Mouse (Mus musculus): ENCODE data around the gene Adam12. TPM values are rescaled to one million over a fixed set of nuclear protein-coding genes. Genes with fewer than 3 reads are reported as not detected.

Adam12 gene
- polyA plus RNA-seq, 1 experiment from 2014 or later: 0.93 TPM

DNA sequence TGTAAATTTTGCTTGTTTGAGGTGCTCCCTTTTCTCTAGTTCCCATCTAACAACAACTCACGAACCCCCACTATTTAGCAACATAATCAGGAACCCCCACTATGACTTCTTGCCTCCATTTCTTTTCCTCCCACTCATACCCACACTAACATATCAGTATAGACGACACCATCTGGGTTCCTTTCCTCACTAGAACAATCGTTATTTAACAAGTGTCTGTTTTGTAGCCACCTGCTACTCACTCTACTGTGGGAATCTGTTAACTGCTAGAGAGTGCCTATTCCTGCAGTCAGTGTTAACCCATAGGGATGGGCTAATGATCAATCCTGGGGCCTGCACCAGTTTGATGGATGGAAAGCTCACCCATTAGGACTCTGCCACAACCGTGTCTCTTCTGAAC lies 245.7 kb downstream of the Adam12 start:
- Histone ChIP-seq H3K27me3 (ENCODE audit: poor library complexity, severe bottlenecking) (no peaks in the 10 kb centered on the region), H3K27ac (no peak overlapping the region), H3K4me3 (no peak overlapping the region), H3K36me3 (replicated peaks) (no peaks in the 10 kb centered on the region), H3K4me1 (no peaks in the 10 kb centered on the region), H3K9me3 (no peaks in the 10 kb centered on the region)
- DNase-seq (ENCODE audit: extremely low spot score, low spot score): no peak
- whole genome bisulfite sequencing: 89% methylated on average over 4 of the region's 4 CpGs

DNA sequence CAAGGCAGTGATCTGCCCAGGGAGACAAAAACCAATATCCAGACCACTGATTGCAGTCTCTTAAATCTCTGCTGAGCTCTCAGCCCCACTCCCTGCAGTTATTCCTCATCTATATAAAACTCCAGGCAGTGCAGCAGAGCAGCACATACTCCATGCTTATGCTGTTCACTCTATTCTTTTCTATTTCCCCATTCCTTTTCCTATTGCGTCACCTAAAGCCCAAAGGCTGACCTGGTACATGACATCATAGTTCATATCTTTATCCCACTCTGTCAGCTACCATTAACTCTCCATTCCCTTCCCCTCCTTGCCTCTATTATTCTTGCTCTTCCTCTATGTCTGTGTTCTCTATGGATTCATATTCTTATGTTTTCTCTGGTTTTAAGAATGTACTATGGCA lies 246.3 kb downstream of the Adam12 start:
- H3K4me1 ChIP-seq: no peaks in the 10 kb centered on the region
- H3K4me3 ChIP-seq: no peak overlapping the region
- H3K27me3 ChIP-seq (ENCODE audit: poor library complexity, severe bottlenecking): no peaks in the 10 kb centered on the region
- H3K36me3 ChIP-seq (replicated peaks): no peaks in the 10 kb centered on the region
- 90% methylated on average over 1 of the region's 1 CpGs for WGBS
- DNase-seq (ENCODE audit: extremely low spot score, low spot score): no peak
- H3K9me3 ChIP-seq: no peaks in the 10 kb centered on the region
- no peak overlapping the region for H3K27ac ChIP-seq

DNA sequence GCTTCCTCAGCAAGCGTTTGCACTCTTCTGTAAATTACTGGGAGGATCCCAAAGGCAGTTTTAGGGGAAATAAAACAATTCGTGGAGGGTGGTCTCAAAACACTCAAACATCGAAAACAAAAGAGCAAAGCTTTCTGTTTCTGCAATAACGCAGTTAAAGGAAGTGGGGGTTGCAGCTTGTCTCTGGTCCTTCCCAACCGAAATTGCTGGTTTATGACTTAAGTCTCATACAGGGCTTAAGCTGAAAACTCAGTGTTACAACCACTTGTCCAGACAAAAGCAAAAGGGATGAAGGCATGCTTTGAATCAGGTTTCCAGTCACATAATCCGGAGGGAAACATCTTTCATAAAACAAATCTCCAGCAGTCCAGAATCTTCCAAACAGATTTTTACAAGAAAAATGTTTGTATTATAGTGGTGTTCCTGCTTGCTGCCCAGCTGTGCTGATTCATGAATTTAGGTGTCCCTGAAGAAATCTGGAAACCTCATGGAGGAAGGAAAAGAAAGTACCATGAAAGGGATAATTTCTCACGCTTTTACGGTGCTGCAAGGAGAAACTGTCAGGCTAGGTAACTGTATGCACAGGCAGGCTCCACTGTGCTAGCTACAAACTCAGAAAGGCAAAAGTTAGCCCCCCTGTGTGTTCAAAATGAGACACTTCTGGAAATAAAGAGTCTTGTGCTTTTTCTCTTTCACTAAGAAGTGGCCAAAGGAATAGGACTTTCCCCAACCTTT lies 255.4 kb downstream of the Adam12 start:
- 82% methylated on average over 8 of the region's 8 CpGs for WGBS
- no peaks in the 10 kb centered on the region for H3K4me1 ChIP-seq

DNA sequence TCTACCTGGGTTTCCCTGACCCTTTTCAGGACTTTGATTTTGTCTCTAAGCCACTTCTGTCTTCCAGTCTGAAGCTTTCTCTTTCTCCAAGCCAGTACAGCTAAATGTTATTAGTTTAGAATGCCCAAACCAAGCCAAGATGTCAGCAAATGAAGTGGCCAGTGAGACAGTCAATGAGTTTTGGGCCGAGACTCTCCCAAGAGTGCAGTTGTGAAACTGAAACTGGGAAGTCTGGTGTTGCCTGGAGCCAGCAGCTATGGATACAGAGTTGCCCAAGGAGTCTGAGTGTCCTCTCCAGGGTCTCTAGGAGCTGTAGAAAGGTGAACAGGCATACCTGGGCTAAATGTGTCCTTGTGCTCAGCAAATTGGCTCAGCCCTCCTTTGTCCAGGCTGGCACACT lies 260.9 kb downstream of the Adam12 start:
- DNase-seq (ENCODE audit: extremely low spot score, low spot score): no peak
- H3K36me3 ChIP-seq (replicated peaks): no peaks in the 10 kb centered on the region
- H3K27me3 ChIP-seq (ENCODE audit: poor library complexity, severe bottlenecking): no peaks in the 10 kb centered on the region
- H3K4me1 ChIP-seq: peaks cover 8% of the 10 kb centered on the region
- 83% methylated on average over 1 of the region's 1 CpGs for WGBS
- no peaks in the 10 kb centered on the region for H3K9me3 ChIP-seq
- H3K27ac ChIP-seq: no peak overlapping the region
- H3K4me3 ChIP-seq: no peak overlapping the region

More for the DNA sequence above, 255.4 kb downstream of the Adam12 start:
- no peaks in the 10 kb centered on the region for H3K36me3 ChIP-seq (replicated peaks)
- H3K9me3 ChIP-seq: no peaks in the 10 kb centered on the region
- no peaks in the 10 kb centered on the region for H3K27me3 ChIP-seq (ENCODE audit: poor library complexity, severe bottlenecking)
- no peak for DNase-seq (ENCODE audit: extremely low spot score, low spot score)
- H3K27ac ChIP-seq: no peak overlapping the region
- no peak overlapping the region for H3K4me3 ChIP-seq

DNA sequence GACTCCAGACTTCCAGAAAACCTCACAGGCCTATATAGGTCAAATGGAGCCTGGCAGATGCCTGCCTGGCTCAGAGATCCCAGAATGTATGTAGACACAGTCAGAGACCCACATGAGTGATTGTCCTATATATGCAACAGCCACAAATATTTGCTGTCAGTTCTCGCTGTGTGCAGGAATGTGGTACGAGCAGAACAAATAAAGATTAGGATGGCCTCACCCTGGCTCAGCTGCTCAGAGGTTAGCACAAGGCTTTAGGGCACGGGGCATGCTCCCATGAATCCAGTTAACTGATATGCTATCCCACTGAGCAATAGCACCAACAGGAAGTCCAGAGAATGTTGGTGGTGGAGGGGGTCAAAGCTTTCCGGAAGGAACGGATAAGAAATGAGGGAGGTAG lies 261.5 kb downstream of the Adam12 start:
- WGBS: 82% methylated on average over 5 of the region's 5 CpGs
- Histone ChIP-seq H3K4me1 (peaks cover 8% of the 10 kb centered on the region), H3K9me3 (no peaks in the 10 kb centered on the region), H3K27ac (no peak overlapping the region), H3K4me3 (no peak overlapping the region), H3K36me3 (replicated peaks) (no peaks in the 10 kb centered on the region), H3K27me3 (ENCODE audit: poor library complexity, severe bottlenecking) (no peaks in the 10 kb centered on the region)
- DNase-seq (ENCODE audit: extremely low spot score, low spot score): no peak

DNA sequence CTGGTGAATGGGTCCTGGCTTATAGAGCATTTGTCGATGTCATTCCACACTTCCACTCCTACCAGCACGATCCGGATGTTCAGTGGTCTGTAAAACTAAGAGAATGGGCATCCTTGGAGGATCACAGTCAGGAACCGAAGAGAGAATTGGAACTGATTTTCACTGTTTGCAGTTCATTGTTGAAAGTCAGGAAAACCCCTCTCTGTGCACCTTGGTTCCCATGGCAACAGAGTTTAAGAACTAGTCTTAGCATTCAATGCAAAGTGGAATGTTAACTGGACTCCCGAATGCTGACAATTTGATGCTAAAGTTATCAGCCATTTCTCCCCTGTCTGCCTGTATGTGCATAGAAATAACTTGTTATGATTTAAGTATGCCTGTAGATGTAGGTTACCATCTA lies 264.0 kb downstream of the Adam12 start:
- 64% methylated on average over 5 of the region's 5 CpGs for WGBS
- no peaks in the 10 kb centered on the region for H3K9me3 ChIP-seq
- no peak overlapping the region for H3K4me3 ChIP-seq

DNA sequence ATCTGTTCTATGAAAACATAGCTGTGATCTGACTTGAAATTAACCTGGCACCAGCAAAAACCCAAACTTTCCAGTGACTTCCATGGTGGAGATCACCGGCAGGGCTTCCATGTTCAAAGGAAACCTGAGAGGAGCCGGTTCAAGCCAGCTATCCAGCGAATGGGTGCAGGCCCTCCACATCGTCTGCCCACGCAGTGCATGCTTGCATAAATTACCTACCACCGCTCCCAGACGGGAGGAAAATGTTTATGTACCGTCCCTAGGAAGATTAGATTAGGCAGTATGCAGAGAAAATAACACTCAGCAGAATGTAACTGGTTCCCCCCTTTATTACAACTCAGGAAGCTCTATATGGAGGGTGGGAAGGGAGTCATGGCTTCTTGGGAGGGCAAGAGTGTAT lies 268.4 kb downstream of the Adam12 start:
- no peak overlapping the region for H3K4me3 ChIP-seq
- H3K4me1 ChIP-seq: peaks cover 8% of the 10 kb centered on the region
- 83% methylated on average over 8 of the region's 8 CpGs for WGBS
- no peaks in the 10 kb centered on the region for H3K9me3 ChIP-seq
- DNase-seq (ENCODE audit: extremely low spot score, low spot score): no peak
- H3K27me3 ChIP-seq (ENCODE audit: poor library complexity, severe bottlenecking): no peaks in the 10 kb centered on the region
- H3K36me3 ChIP-seq (replicated peaks): no peaks in the 10 kb centered on the region
- no peak overlapping the region for H3K27ac ChIP-seq

More for the DNA sequence above, 264.0 kb downstream of the Adam12 start:
- DNase-seq (ENCODE audit: extremely low spot score, low spot score): no peak
- Histone ChIP-seq H3K27me3 (ENCODE audit: poor library complexity, severe bottlenecking) (no peaks in the 10 kb centered on the region), H3K36me3 (replicated peaks) (no peaks in the 10 kb centered on the region), H3K27ac (no peak overlapping the region), H3K4me1 (peaks cover 8% of the 10 kb centered on the region)

DNA sequence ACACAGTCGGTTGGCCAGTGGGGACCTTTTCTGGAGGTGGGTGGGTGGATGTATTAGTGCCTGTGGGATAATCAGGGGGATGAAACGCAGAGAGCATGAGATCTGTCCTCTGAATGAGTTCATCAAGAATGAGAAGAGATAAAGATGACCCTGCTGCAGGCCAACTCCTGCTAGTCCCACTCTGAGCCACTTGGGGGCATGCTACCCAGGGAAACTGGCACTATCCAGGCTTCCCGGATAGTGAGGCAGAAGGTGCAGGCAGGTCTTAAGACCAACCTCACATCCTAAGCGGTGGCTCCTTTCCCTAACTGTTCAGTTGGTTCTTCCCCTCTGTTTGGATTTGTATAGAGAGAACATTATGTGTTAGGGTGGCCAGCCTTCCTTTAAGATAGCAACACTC lies 272.7 kb downstream of the Adam12 start:
- Histone ChIP-seq H3K27me3 (ENCODE audit: poor library complexity, severe bottlenecking) (no peaks in the 10 kb centered on the region), H3K4me3 (no peak overlapping the region), H3K4me1 (no peaks in the 10 kb centered on the region), H3K27ac (no peak overlapping the region), H3K36me3 (replicated peaks) (no peaks in the 10 kb centered on the region), H3K9me3 (no peaks in the 10 kb centered on the region)
- no peak for DNase-seq (ENCODE audit: extremely low spot score, low spot score)
- WGBS: 67% methylated on average over 4 of the region's 4 CpGs

DNA sequence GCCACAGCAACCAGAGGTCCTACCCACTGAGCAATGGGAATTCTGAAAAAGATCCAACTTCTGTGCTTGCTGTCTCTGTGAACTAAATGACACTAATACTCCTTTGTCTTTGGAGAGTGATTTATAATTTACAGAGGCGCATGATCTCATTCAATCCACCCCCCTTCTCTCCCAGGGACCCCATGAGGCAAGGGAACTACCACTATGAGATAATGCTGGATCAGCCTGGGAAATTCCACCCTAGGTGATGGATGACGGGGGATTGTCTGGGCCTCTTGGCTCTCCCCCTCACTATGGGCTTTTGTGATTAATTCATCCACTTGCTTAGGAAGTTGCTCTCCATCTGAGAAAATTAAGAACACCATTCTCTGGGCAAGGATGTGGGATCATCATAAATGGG lies 274.1 kb downstream of the Adam12 start:
- no peaks in the 10 kb centered on the region for H3K4me1 ChIP-seq
- no peaks in the 10 kb centered on the region for H3K9me3 ChIP-seq
- no peak overlapping the region for H3K27ac ChIP-seq
- 76% methylated on average over 2 of the region's 2 CpGs for WGBS
- H3K4me3 ChIP-seq: no peak overlapping the region
- no peaks in the 10 kb centered on the region for H3K36me3 ChIP-seq (replicated peaks)
- no peak for DNase-seq (ENCODE audit: extremely low spot score, low spot score)
- no peaks in the 10 kb centered on the region for H3K27me3 ChIP-seq (ENCODE audit: poor library complexity, severe bottlenecking)

DNA sequence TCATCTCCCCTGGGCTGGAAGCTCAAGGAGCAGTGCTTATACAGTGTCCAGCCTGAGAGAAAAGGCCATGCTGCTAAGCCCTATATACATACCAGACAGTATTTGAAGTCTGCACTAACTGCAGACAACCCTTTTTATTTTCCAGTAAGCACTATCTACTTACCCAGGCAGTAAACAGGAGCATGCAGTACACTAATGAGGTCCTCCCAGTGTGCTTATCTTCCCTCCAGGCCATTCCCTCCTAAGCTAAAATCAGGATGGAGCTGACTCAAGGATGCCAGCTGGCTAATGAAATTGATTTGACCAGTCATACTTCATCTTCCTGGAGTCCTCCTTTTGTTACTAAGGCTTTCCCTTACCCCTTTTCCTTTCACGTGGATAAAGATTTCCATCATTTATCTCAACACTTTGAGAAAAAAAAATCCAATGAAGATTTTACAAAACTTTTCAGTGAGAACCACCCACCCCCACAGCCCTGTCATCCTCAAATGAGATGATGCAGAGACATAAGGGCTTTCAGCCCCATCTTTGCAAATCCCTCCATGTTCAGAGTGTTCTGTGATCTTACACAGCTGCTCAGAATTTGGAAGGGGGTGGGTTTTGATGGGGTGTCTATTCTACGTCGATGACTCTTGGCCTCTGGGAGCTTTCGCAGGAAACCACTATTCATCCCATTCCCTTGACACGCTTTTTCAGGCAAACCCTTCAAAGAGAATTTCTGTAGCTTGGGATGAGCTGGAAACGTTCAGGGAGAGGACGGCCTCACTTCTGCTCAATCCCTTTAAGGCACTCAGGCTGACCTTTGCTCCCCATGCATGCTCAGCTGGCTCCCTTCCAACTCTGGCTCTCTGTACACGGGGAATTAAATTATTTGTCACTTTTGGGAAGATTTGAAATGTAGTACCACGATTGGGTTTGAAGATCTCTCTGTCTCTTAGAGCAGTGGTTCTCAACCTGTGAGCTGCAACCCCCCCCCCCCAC lies 277.5 kb downstream of the Adam12 start:
- Histone ChIP-seq H3K27ac (no peak overlapping the region), H3K4me1 (no peaks in the 10 kb centered on the region), H3K36me3 (replicated peaks) (no peaks in the 10 kb centered on the region), H3K4me3 (no peak overlapping the region), H3K27me3 (ENCODE audit: poor library complexity, severe bottlenecking) (no peaks in the 10 kb centered on the region), H3K9me3 (no peaks in the 10 kb centered on the region)
- DNase-seq (ENCODE audit: extremely low spot score, low spot score): no peak
- WGBS: 69% methylated on average over 9 of the region's 9 CpGs

DNA sequence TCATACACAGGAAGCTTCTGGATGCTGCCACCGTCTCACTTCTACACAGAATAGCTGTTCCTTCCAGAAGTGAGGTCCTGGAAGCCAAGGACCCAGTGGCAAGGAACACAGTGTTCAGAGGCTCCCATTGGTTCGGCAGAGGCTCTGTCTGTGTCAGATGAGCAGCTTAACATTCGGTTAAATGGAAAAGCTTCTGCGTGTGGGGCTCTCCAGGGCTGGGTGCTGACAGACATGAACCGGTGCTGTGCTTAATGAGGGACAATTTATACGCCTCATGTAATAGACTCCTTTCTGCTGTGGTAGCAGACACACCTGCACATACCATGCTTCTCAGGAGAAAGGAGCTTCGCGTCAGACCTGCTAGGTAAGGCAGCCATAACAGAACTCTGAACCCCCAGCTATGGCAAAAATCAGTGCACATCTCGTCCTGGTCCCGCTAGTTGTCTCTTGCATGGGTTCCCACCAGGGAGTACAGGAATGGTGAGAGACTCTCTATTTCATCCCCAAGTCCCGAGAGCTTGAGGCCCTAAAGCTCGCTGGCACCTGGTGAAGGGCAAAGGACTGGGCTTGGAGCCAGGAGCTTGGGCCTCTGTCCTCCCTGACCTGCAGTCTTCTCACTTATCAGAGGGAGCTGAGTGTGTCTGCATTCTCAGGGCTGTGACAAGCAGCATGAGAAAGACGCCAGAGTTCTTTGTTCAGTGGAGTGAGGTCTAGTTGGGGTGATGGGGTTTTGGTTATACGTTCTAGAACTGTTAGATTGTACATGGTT lies 280.0 kb downstream of the Adam12 start:
- no peak for DNase-seq (ENCODE audit: extremely low spot score, low spot score)
- WGBS: 92% methylated on average over 14 of the region's 14 CpGs
- Histone ChIP-seq H3K36me3 (replicated peaks) (no peaks in the 10 kb centered on the region), H3K27ac (no peak overlapping the region), H3K27me3 (ENCODE audit: poor library complexity, severe bottlenecking) (no peaks in the 10 kb centered on the region), H3K9me3 (no peaks in the 10 kb centered on the region), H3K4me1 (no peaks in the 10 kb centered on the region), H3K4me3 (no peak overlapping the region)

DNA sequence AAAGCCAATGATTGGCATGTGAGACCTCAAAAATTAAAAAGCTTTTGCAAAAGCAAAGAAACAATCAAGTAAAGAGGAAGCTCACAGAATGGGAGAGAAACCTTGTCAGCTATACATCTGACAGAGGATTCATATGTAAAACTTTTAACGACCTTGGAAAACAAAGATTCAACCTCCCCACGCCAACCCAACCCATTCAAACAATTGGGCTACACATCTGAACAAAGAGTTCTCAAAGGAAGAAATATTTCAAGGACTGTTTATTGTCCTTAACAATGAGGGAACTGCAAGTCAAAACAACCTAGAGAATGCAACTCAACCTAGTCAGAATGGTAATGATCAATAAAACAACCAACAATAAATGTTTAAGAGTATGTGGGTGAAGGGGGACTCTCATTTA lies 284.6 kb downstream of the Adam12 start:
- Histone ChIP-seq H3K27me3 (ENCODE audit: poor library complexity, severe bottlenecking) (no peaks in the 10 kb centered on the region), H3K27ac (no peak overlapping the region), H3K4me3 (no peak overlapping the region), H3K36me3 (replicated peaks) (no peaks in the 10 kb centered on the region), H3K9me3 (no peaks in the 10 kb centered on the region), H3K4me1 (no peaks in the 10 kb centered on the region)
- WGBS: 83% methylated on average over 2 of the region's 2 CpGs
- DNase-seq (ENCODE audit: extremely low spot score, low spot score): no peak
